Mouse (Mus musculus): Measurements from ENCODE around the gene Kng1. TPM values are rescaled to one million over a fixed set of nuclear protein-coding genes. Genes with fewer than 3 reads are reported as not detected.

Kng1 gene
- polyA plus RNA-seq, 1 experiment, result 0.41 TPM

- H3K27ac ChIP-seq (ENCODE audit: insufficient read depth, low read depth, low read length), result no peak overlapping the region
- H3K4me3 ChIP-seq (ENCODE audit: insufficient read depth, low read depth, low read length), result peak overlapping the region; percentile 88
- no peaks in the 10 kb centered on the region for H3K36me3 ChIP-seq (ENCODE audit: control insufficient read depth, insufficient read depth, low read length)
- under 1% methylated on average over 4 of the region's 4 CpGs for WGBS
- TF ChIP-seq CTCF (conservative IDR thresholded peaks at IDR 0.05; ENCODE audit: insufficient read depth, insufficient read length, low read depth, low read length) (no peak), POLR2A (IDR thresholded peaks at IDR 0.05; ENCODE audit: low read depth, low read length) (no peak)
- peaks cover 4% of the 10 kb centered on the region; the same call in 1 of the 2 replicates for H3K4me1 ChIP-seq (ENCODE audit: control insufficient read depth, insufficient read depth, low read length)
- H3K27me3 ChIP-seq (replicated peaks; ENCODE audit: control insufficient read depth, insufficient read depth, low read length), result no peaks in the 10 kb centered on the region
- no peak for DNase-seq
These were observed 69.6 kb downstream of the Kng1 start for GRCm38 (mm10) chr16:23127311-23127672.

- peak; percentile 94 for DNase-seq
- H3K4me1 ChIP-seq (ENCODE audit: control insufficient read depth, insufficient read depth, low read length), result peaks cover 4% of the 10 kb centered on the region; the same call in 1 of the 2 replicates
- under 1% methylated on average over 51 of the region's 51 CpGs for WGBS
- H3K4me3 ChIP-seq (ENCODE audit: insufficient read depth, low read depth, low read length), result peak within 1 kb of the TSS; percentile 88
- H3K36me3 ChIP-seq (ENCODE audit: control insufficient read depth, insufficient read depth, low read length), result no peaks in the 10 kb centered on the region
- no peaks in the 10 kb centered on the region for H3K27me3 ChIP-seq (replicated peaks; ENCODE audit: control insufficient read depth, insufficient read depth, low read length)
- peak within 1 kb of the TSS; percentile 98 for H3K27ac ChIP-seq (ENCODE audit: insufficient read depth, low read depth, low read length)
- peak; percentile 71 for TF ChIP-seq POLR2A (IDR thresholded peaks at IDR 0.05; ENCODE audit: low read depth, low read length)
- peak; percentile 32 for TF ChIP-seq CTCF (conservative IDR thresholded peaks at IDR 0.05; ENCODE audit: insufficient read depth, insufficient read length, low read depth, low read length)
These were observed 70.2 kb downstream of the Kng1 start, which contains the start of gene Rfc4 for GRCm38 (mm10) chr16:23127673-23128375. Gene Rfc4, minus strand, starts transcription at chr16:23127737.

DNA sequence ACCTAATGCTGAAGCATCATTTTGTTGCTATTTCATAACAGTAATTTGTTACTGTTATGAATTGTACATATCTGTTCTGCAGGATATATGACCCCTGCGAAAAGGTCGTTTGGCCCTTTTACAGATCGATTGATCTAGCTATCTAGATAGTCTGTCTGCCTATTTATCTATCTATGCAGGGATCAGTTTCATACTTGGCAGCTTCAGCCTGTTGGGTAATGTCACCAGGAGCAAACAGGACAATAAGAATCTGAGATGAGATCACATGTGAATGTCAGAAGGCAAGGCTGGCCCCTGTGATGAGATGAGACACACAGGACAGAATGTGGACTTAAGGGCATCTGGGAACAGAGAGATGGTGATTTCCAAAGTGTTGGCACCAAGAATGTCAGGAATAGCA is 72.6 kb downstream of the Kng1 start:
- TF ChIP-seq CTCF (conservative IDR thresholded peaks at IDR 0.05; ENCODE audit: insufficient read depth, insufficient read length, low read depth, low read length) (no peak), POLR2A (IDR thresholded peaks at IDR 0.05; ENCODE audit: low read depth, low read length) (no peak)
- Histone ChIP-seq H3K4me1 (ENCODE audit: control insufficient read depth, insufficient read depth, low read length) (peaks cover 4% of the 10 kb centered on the region; the same call in 1 of the 2 replicates), H3K27me3 (replicated peaks; ENCODE audit: control insufficient read depth, insufficient read depth, low read length) (no peaks in the 10 kb centered on the region), H3K4me3 (ENCODE audit: insufficient read depth, low read depth, low read length) (no peak overlapping the region), H3K36me3 (ENCODE audit: control insufficient read depth, insufficient read depth, low read length) (no peaks in the 10 kb centered on the region), H3K27ac (ENCODE audit: insufficient read depth, low read depth, low read length) (no peak overlapping the region)
- 92% methylated on average over 3 of the region's 3 CpGs for WGBS
- no peak for DNase-seq

Other genes with a start within 250 kb of the Kng1 start
- gene Crygs, start 246.3 kb upstream of the Kng1 start, polyA plus RNA-seq (2012; rRNA removed), result 0.37 and 0.53 TPM in 2 replicates
- 20.1 and 20.6 TPM in 2 replicates for gene Tbccd1, start 200.2 kb upstream of the Kng1 start, polyA plus RNA-seq (2012; rRNA removed)
- gene Dnajb11, start 200.0 kb upstream of the Kng1 start, polyA plus RNA-seq (2012; rRNA removed), result 18.1 and 21.9 TPM in 2 replicates
- gene Ahsg, start 166.6 kb upstream of the Kng1 start, polyA plus RNA-seq (2012; rRNA removed), result 0.77 TPM in 1 of 2 replicates, not detected in the other
- 1.1 and 1.6 TPM in 2 replicates for gene Fetub, start 139.5 kb upstream of the Kng1 start, polyA plus RNA-seq (2012; rRNA removed)
- 0.06 and 0.33 TPM in 2 replicates for gene Hrg, start 106.8 kb upstream of the Kng1 start, polyA plus RNA-seq (2012; rRNA removed)
- gene Kng2, start 28.4 kb upstream of the Kng1 start, polyA plus RNA-seq (2012; rRNA removed), result 173 and 180 TPM in 2 replicates
- gene Eif4a2, start 49.6 kb downstream of the Kng1 start, polyA plus RNA-seq (2012; rRNA removed), result 111 and 143 TPM in 2 replicates
- 0.38 and 0.48 TPM in 2 replicates for gene Rfc4, start 69.9 kb downstream of the Kng1 start, polyA plus RNA-seq (2012; rRNA removed)
- gene Adipoq, start 88.7 kb downstream of the Kng1 start, polyA plus RNA-seq (2012; rRNA removed), result 68.9 and 86.8 TPM in 2 replicates
- gene St6gal1, start 166.9 kb downstream of the Kng1 start, polyA plus RNA-seq (2012; rRNA removed), result 9.1 and 10.1 TPM in 2 replicates

All from kidney, adult 2 months (tissue).